Mouse (Mus musculus): Measurements from ENCODE around the gene Neb. TPM values are rescaled to one million over a fixed set of nuclear protein-coding genes. Genes with fewer than 3 reads are reported as not detected.

The Neb gene
- polyA plus RNA-seq, 1 experiment from 2014 or later = 1.2 TPM

Small RNA genes within 50 kb of the gene (microRNA-seq; reads per million reads assigned to microRNA genes)
- gene Gm22095 (ENCODE audit: borderline number of aligned reads) = not detected

Other genes starting within 250 kb of the Neb start
- 71.8 and 86.2 TPM in 2 replicates for gene Arl5a, start 46.4 kb upstream of the Neb start, polyA plus RNA-seq (2014; fragmentation: Nextera tagmentation; extraction: Ambion mirVana)

All from liver, embryonic 11.5 days (tissue).